Mouse (Mus musculus) CD4-positive, CD25-positive, alpha-beta regulatory T cell, adult 2 months (primary cell): Measurements from ENCODE around the gene Vmn1r48.
"Not testable (repeated sequence)": the region's sequence is repeated elsewhere in the genome, so short reads cannot be mapped to it uniquely, and the experiment has no call there.

ENCODE experiments used
- DNase-seq: peaks from one replicate; pipeline ENCODE4 v3.0.0-alpha.2; 2012; ENCODE audit warnings: low read depth, low spot score

The Vmn1r48 gene

DNA sequence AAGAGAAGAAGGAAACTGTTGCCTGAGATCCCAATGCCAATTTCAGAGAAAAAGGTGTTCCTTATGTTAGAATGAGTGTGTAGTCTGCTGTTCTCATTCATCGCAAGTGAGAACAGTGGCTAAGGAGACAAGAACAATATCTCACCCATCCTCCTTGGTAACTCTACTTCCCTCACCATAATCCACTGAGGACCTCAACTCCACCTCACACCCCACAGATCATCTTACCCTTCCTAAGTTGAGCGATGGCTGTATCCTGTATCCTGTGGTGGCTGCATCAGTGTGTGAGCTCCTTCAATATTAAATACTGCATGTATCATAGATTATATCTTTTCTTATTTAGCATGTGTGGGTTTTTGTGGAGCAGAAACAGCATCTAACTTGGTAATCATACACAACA is at the start of gene Vmn1r48:
Gene Vmn1r48, minus strand, starts transcription at position 101 of the 400 bp plus-strand sequence.
- not testable (repeated sequence) for DNase-seq

DNA sequence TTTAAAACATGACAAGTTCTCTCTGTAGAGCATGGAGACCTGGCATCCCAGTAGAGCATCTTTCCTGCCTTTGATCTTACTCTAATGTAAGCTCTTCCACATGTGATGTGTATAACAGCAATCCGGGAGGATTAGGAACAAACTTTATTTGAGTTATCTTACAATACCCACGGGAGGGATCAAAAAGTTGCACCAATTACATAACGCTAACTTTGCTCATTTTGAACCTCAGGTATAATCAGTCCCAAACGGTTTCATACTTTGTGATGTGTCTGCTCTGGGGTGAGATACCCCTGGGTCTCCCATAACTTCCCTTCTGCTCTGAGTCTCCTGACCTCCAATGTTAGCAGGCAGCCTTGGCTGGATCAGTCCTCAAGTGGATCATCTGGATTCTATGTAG is 41.8 kb upstream of the Vmn1r48 start, which contains the start of gene Vmn1r49:
Gene Vmn1r49, minus strand, starts transcription at position 101 of the 400 bp plus-strand sequence.
- DNase-seq = no peak

DNA sequence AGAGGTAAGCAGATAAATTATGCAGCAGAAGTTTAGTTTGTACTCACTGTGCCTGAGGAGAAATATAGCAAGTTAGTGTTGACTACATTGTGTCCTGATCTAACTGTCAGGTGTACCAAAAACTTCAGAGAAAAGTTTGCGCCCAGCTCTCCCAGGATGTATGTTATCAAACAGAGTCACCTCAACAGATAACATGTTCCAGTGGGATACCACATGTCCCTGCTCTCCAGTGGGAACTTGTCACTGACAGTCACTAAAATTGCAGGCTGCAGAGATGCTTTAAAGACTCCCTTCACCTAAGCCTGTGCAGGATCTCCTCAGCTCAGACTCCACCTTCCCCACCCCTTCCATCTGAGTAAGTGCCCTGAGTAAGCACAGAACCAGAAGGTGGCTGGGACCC is 20.8 kb downstream of the Vmn1r48 start, which contains the start of gene Vmn1r47:
Gene Vmn1r47, plus strand, starts transcription at position 301 of the 400 bp plus-strand sequence.
- not testable (repeated sequence) for DNase-seq

DNA sequence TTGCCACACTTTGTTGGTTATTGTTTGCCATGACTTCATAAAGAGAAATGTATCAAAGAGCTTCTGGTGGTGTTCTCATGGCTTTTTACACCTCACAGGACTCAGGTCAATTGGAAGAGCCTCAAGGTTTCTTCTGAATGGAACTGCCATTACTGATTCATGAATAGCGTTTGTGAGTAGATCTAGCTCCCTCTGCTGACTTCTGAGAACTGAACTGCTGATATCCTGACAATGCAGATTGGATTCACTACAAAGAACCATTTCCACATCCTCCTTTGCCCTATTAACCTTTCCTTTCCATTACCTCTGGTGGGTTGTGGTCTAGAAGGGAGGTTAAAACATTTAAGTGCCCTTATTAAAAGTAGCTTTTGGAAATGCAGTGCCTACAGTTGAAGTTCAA is 50.7 kb downstream of the Vmn1r48 start:
- DNase-seq = no peak
